Mouse (Mus musculus) frontal cortex, adult 2 months (tissue): ENCODE data around the gene Fam227a. TPM values are rescaled to one million over a fixed set of nuclear protein-coding genes. Genes with fewer than 3 reads are reported as not detected.
"Not testable (repeated sequence)": the region's sequence is repeated elsewhere in the genome, so short reads cannot be mapped to it uniquely, and the experiment has no call there.

Experiments
- DNase-seq, 2 experiments: peaks; one replicate each; pipeline ENCODE4 v3.0.0; 2022; ENCODE audit warnings: low spot score in 1 of 2; ENCODE audit errors: extremely low spot score in 1 of 2
- polyA plus RNA-seq: library from polyadenylated mRNA; depleted of rRNA; stranded (reverse); fragments of >200 nt; gene quantifications from 2 replicates; pipeline ENCODE4 v1.2.3, GENCODE M21; 2012

Gene Fam227a
- polyA plus RNA-seq, 1 experiment: 19.0 TPM

- no peak for DNase-seq
Measured at GRCm38 (mm10) chr15:79685141-79685641, 26.4 kb upstream of the Fam227a start.

- DNase-seq: no peak
Measured at GRCm38 (mm10) chr15:79684616-79685015, 25.9 kb upstream of the Fam227a start.

DNA sequence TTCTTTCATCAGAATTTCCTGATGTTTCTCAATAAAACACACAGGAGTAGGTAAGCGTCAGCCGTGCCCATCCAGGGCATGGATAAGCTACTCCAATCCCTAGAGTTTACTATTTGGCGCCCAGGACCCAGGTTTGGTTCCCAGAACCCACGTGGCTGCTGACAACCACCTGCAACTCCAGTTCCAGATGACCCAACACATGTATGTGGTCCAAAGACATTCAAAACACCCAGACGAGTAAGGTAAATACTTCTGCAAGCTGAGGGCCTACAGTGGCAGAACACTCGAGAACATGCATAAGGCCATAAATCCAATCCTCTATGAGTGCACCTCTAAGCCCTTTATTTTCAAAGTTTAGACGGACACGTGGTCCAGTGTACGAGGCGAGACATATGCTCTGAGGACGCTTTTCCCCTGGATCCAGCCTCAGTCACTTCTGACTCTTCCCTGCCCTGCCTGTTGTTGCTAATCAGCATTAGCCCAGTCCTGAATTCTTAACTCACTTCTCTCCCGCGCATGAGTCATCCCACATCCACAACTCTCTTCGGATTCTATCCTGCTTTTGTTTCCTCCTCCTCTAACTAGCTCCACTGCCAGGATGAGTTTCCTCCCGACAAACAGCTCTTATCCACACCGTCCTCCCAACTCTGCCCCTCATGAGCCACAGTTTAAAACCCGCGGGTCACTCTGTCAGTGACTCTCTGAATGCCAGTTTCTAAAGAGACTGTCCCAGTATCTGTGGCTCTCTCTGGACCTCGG, 25.1 kb upstream of the Fam227a start:
- DNase-seq: peak in 1 of 2 experiments; percentile 70

GRCm38 (mm10) chr15:79683146-79683545, 24.4 kb upstream of the Fam227a start:
- no peak for DNase-seq

GRCm38 (mm10) chr15:79681973-79682372, 23.2 kb upstream of the Fam227a start:
- DNase-seq: no peak

DNA sequence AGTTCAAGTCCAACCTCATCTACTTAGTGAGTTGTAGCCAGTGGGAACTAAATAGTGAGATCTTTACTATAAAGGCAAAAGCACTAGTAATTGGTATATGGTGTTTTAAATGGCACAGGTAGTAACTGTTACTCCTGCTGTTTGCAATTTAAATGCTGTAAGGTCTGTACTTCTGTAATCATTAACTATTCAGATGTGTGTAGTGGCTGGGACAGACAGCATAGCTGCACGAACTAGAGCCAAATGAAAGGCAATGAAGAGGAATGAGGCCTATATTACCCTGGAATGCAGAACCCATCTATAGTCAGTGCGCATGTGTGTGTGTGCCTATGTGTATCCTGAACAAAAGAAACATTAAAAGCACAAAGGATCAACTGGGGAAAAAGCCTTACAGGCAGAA, 19.2 kb upstream of the Fam227a start:
- DNase-seq: no peak

GRCm38 (mm10) chr15:79671828-79672348, 13.1 kb upstream of the Fam227a start:
- DNase-seq: not testable (repeated sequence)

GRCm38 (mm10) chr15:79670972-79671299, 12.2 kb upstream of the Fam227a start:
- DNase-seq: no peak

DNA sequence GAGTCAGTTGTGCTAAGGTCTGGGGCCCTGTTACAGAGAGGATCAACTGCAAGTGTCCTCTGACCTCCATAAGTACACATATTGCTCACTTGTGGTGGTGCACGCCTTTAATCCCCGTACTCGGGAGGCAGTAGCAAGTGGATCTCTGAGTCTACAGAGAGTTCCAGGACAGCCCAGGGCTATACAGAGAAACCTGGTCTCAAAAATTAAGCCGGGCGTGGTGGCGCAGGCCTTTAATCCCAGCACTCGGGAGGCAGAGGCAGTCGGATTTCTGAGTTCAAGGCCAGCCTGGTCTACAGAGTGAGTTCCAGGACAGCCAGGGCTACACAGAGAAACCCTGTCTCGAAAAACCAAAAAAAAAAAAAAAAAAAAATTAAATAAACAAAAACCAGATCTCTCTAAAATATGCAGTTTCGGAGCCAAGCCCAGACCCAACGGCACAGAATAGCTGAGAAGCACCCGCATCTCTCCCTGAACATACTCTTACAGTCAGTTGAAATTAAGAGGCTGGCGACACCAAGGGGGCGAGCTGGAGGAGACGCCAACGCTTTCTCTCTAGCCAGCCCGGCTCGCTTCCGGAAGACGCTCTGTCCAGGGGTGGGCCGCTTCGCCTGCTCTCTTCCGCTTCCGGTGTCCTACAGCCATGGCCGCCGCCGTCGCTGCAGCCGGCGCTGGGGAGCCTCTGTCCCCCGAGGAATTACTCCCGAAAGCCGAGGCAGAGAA, 11.7 kb upstream of the Fam227a start, which contains the start of gene Tomm22:
TSS of gene Tomm22 (plus strand) at position 613 of the 723 bp plus-strand sequence.
- peak; percentile 83 to 93 for DNase-seq

DNA sequence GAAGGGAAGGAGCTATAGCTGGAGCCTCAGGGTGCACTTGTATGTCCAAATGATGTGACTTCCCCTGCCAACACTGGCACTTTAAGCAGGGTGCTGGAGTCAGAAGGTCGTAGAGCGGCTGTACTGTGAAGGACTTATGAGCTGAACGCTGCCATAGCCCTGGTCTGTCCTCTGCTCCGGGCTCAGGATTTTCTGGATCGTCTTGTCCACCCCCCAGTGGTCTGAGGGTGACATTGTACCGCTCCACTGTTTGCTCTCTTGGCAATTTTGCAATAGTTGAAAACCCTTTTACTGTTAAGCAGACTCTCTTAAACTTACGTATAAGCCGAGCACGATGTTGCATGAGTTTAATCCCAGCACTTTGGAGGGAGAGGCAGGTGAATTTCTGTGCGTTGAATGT, 10.4 kb upstream of the Fam227a start:
- no peak for DNase-seq

DNA sequence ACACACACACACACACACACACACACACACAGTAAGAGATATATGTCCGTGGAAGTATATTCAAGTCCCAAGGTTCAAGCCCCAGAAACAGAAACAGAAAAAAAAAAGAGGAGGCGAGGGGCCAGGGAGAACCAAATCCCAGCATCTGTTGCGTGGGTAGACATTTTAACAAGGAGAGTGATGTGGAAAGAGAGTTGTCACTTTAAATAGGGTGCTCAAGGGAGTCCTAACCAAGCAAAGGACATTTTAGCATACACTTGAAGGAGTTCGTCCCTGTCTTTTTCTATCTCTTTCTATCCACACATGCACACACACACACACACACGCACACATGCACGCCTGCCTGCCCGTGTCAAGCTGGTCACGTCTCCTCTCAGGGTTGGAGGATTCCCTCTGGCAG, 5.9 kb upstream of the Fam227a start:
- peak; percentile 52 to 74 for DNase-seq

- DNase-seq: no peak
Measured at GRCm38 (mm10) chr15:79661852-79662251, 3.1 kb upstream of the Fam227a start.

DNA sequence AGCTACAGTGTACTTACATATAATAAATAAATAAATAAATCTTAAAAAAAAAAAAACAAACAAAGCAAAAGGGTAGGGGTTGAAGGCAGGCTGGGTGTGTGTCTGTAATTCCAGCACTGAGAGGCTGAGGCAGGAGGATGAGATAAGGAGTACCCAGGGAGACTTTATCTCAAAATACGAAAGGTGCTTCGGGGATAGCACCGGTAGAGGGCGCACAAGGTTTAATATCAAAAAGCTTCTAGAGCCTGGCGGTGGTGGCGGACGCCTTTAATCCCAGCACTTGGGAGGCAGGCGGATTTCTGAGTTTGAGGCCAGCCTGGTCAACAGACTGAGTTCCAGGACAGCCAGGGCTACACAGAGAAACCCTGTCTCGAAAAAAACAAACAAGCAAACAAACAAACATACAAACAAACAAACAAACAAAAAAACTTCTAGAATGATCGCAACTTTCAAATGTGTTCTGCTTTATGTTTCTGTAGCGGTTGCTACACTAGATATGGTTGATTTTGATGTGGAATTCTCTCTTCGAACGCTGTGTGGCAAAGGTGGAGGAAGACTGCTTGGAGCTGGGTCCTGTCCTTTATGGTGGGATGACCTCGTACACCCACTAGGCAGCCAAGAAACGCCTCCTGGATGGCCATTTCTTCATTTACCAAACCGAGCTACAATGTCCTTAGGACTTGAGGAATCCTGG, 772 bp downstream of the Fam227a start:
- DNase-seq: peak; percentile 68 to 95

DNA sequence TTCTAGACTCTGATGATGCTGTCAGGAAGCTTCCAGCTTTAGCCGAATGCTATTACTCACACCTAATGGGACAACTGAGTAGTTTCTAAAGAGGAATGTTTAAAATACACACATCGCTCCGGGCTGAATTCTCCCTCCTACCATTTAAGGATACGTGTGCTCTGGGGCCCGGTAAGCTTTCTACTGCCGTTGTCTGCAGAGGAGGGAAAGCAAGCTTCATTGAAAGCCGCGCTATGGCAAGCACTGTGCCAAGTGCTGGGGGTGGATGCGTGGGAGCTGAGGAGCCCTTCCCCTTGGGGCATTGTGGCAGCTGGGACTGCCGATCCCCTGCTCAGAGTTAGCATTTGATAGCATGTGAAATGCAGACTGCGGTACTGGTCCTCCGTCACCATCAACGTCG, 2.3 kb downstream of the Fam227a start:
- peak in 1 of 2 experiments; percentile 70 for DNase-seq

GRCm38 (mm10) chr15:79651481-79651880, 7.3 kb downstream of the Fam227a start:
- DNase-seq: no peak

- peak in 1 of 2 experiments; percentile 59 for DNase-seq
Measured at GRCm38 (mm10) chr15:79650569-79650968, 8.2 kb downstream of the Fam227a start.

DNA sequence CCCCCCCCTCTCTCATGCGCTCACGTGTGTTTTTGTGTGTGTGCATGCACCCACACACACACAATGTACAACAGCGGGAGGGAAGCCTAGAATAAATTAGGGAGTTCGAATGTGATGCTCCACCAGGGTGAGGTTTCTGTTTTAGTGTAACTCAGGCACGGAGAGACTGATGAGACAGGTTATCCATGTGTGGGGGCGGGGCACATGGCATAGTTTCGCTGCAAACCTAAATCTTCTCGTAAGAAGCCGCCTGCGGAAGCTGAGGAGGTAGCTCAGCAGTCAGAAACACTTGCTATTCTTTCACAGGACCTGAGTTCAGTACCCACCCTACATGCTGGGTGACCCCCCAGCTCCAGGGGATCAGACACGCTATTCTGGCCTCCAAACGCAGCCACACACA, 10.6 kb downstream of the Fam227a start:
- DNase-seq: peak in 1 of 2 experiments; percentile 51

DNA sequence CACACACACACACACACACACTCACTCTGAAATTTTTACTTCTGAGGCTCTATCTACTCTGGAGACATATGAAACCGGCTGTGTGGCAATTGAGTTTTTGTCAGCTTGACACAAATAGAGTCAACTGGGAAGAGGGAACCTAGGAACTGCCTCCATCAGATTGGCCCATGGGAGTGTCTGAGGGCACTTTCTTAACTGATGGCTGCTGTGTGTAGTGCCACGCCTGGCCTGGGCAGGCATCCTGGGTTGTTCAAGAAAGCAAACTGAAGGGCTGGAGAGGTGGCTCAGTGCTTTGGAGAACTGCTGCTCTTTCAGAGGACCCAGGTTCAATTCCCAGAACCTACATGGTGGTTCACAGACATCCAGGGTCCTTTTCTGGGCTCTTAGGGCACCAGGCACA, 13.3 kb downstream of the Fam227a start:
- no peak for DNase-seq

- peak in 1 of 2 experiments; percentile 51 for DNase-seq
Measured at GRCm38 (mm10) chr15:79641135-79641817, 17.5 kb downstream of the Fam227a start.

- DNase-seq: no peak
Measured at GRCm38 (mm10) chr15:79630471-79630870, 28.3 kb downstream of the Fam227a start.
